Mouse (Mus musculus) MEL (cell line): Measurements from ENCODE around the gene Pawr. TPM values are rescaled to one million over a fixed set of nuclear protein-coding genes. Genes with fewer than 3 reads are reported as not detected.

ENCODE experiments used
- DNase-seq: peaks from one replicate; pipeline ENCODE4 v3.0.0; 2011; ENCODE audit warnings: low read depth, low spot score
- H3K27ac ChIP-seq: 2 replicates; pipeline ENCODE4 v1.5.1; 2012; ENCODE audit warnings: low read depth, mild to moderate bottlenecking, control low read depth, low read length, moderate library complexity; ENCODE audit not compliant: control insufficient read depth
- H3K27me3 ChIP-seq, 2 experiments: fragments of 150-350 bp in 1 of 2; sonication (generic) in 1 of 2; 2 replicates each; pipeline ENCODE4 v1.6.1; 2012; ENCODE audit warnings: low read length in 2 of 2, mild to moderate bottlenecking in 2 of 2, improper control_type of control experiment in 1 of 2, moderate library complexity in 1 of 2; ENCODE audit not compliant: insufficient read depth in 2 of 2, control insufficient read depth in 1 of 2
- H3K36me3 ChIP-seq, 2 experiments: 2 replicates each; pipeline ENCODE4 v1.6.1; 2012 to 2014; ENCODE audit warnings: low read length in 2 of 2, improper control_type of control experiment in 1 of 2, inconsistent platforms in 1 of 2, mild to moderate bottlenecking in 1 of 2; ENCODE audit not compliant: insufficient read depth in 2 of 2, control insufficient read depth in 1 of 2
- H3K4me1 ChIP-seq, 2 experiments: fragments of 150-350 bp in 1 of 2; sonication (generic) in 1 of 2; 2 replicates each; pipeline ENCODE4 v1.6.1; 2012; ENCODE audit warnings: low read length in 2 of 2, improper control_type of control experiment in 1 of 2, mild to moderate bottlenecking in 1 of 2; ENCODE audit not compliant: insufficient read depth in 2 of 2, control insufficient read depth in 1 of 2
- H3K4me3 ChIP-seq, 2 experiments: fragments of 150-350 bp in 1 of 2; sonication (generic) in 1 of 2; 2 replicates each; pipeline ENCODE4 v1.5.1; 2012; ENCODE audit warnings: low read depth in 2 of 2, low read length in 2 of 2, mild to moderate bottlenecking in 2 of 2, moderate library complexity in 2 of 2, control low read depth in 1 of 2, improper control_type of control experiment in 1 of 2; ENCODE audit not compliant: control insufficient read depth in 1 of 2, insufficient read depth in 1 of 2
- H3K79me2 ChIP-seq: 2 replicates; pipeline ENCODE4 v1.6.1; 2012; ENCODE audit warnings: mild to moderate bottlenecking, low read length, moderate library complexity; ENCODE audit not compliant: control insufficient read depth, poor library complexity, insufficient read depth
- H3K9ac ChIP-seq: 2 replicates; pipeline ENCODE4 v1.6.1; 2012; ENCODE audit warnings: low read depth, mild to moderate bottlenecking, control low read depth, low read length, moderate library complexity; ENCODE audit not compliant: control insufficient read depth, poor library complexity, severe bottlenecking
- H3K9me3 ChIP-seq: fragments of 150-350 bp; sonication (generic); replicated peaks from 2 replicates; pipeline ENCODE4 v1.6.1; 2012; ENCODE audit warnings: mild to moderate bottlenecking, low read length, improper control_type of control experiment, moderate library complexity; ENCODE audit not compliant: insufficient read depth
- BHLHE40 ChIP-seq: IDR thresholded peaks from 2 replicates; pipeline ENCODE4 v1.6.1; 2012; ENCODE audit warnings: low read depth, mild to moderate bottlenecking, inconsistent platforms, low read length, improper control_type of control experiment, borderline replicate concordance
- CHD1 ChIP-seq: IDR thresholded peaks from 2 replicates; pipeline ENCODE4 v1.6.1; 2012; ENCODE audit warnings: low read depth, mild to moderate bottlenecking, inconsistent platforms, low read length, improper control_type of control experiment
- CTCF ChIP-seq, 3 experiments: IDR thresholded peaks in 2 of 3; conservative IDR thresholded peaks in 1 of 3; 2 replicates each; pipeline ENCODE4 v1.5.1; 2011 to 2012; ENCODE audit warnings: low read length in 3 of 3, low read depth in 2 of 3, mild to moderate bottlenecking in 2 of 3, improper control_type of control experiment in 1 of 3, inconsistent platforms in 1 of 3, mixed read lengths in 1 of 3, moderate library complexity in 1 of 3; ENCODE audit not compliant: control insufficient read depth in 1 of 3, insufficient read depth in 1 of 3, poor library complexity in 1 of 3, severe bottlenecking in 1 of 3
- EP300 ChIP-seq, 2 experiments: IDR thresholded peaks; 2 replicates each; pipeline ENCODE4 v1.6.1; 2011; ENCODE audit warnings: improper control_type of control experiment in 2 of 2, low read length in 2 of 2, low read depth in 1 of 2, mild to moderate bottlenecking in 1 of 2
- ETS1 ChIP-seq: IDR thresholded peaks from 2 replicates; pipeline ENCODE4 v1.6.1; 2012; ENCODE audit warnings: low read depth, mild to moderate bottlenecking, inconsistent platforms, low read length, improper control_type of control experiment, moderate library complexity
- HCFC1 ChIP-seq: IDR thresholded peaks from 2 replicates; pipeline ENCODE4 v1.6.1; 2012; ENCODE audit warnings: low read depth, mild to moderate bottlenecking, inconsistent platforms, low read length, improper control_type of control experiment, moderate library complexity
- MYB ChIP-seq: IDR thresholded peaks from 2 replicates; pipeline ENCODE4 v1.6.1; 2011; ENCODE audit warnings: mild to moderate bottlenecking, low read depth, low read length, improper control_type of control experiment
- MYC ChIP-seq: IDR thresholded peaks from 2 replicates; pipeline ENCODE4 v1.6.1; 2011; ENCODE audit warnings: low read depth, mild to moderate bottlenecking, low read length, improper control_type of control experiment, moderate library complexity
- NELFE ChIP-seq: IDR thresholded peaks from 2 replicates; pipeline ENCODE4 v1.6.1; 2011; ENCODE audit warnings: low read depth, low read length, improper control_type of control experiment
- NRF1 ChIP-seq: IDR thresholded peaks from 2 replicates; pipeline ENCODE4 v1.6.1; 2014; ENCODE audit warnings: low read depth, mild to moderate bottlenecking, inconsistent platforms, low read length, improper control_type of control experiment, moderate library complexity; ENCODE audit not compliant: poor library complexity, insufficient read depth, severe bottlenecking
- POLR2AphosphoS2 ChIP-seq: IDR thresholded peaks from 2 replicates; pipeline ENCODE4 v1.6.1; 2011; ENCODE audit warnings: low read length, improper control_type of control experiment
- RAD21 ChIP-seq: IDR thresholded peaks from 2 replicates; pipeline ENCODE4 v1.6.1; 2011; ENCODE audit warnings: mild to moderate bottlenecking, low read depth, low read length, improper control_type of control experiment
- RCOR1 ChIP-seq: IDR thresholded peaks from 2 replicates; pipeline ENCODE4 v1.6.1; 2012; ENCODE audit warnings: low read depth, mild to moderate bottlenecking, inconsistent platforms, low read length, improper control_type of control experiment
- SMC3 ChIP-seq: IDR thresholded peaks from 2 replicates; pipeline ENCODE4 v1.6.1; 2011; ENCODE audit warnings: low read depth, low read length, improper control_type of control experiment
- TAL1 ChIP-seq: IDR thresholded peaks from 2 replicates; pipeline ENCODE4 v1.6.1; 2012; ENCODE audit warnings: mild to moderate bottlenecking, inconsistent platforms, low read length, moderate library complexity, mixed read lengths
- TCF12 ChIP-seq: IDR thresholded peaks from 2 replicates; pipeline ENCODE4 v1.6.1; 2014; ENCODE audit warnings: low read depth, mild to moderate bottlenecking, inconsistent platforms, low read length, improper control_type of control experiment, moderate library complexity
- UBTF ChIP-seq: IDR thresholded peaks from 2 replicates; pipeline ENCODE4 v1.6.1; 2012; ENCODE audit warnings: low read depth, mild to moderate bottlenecking, inconsistent platforms, low read length, improper control_type of control experiment, moderate library complexity, borderline replicate concordance; ENCODE audit not compliant: insufficient read depth
- USF1 ChIP-seq: IDR thresholded peaks from 2 replicates; pipeline ENCODE4 v1.6.1; 2014; ENCODE audit warnings: low read depth, mild to moderate bottlenecking, inconsistent platforms, low read length, improper control_type of control experiment, moderate library complexity
- ZC3H11A ChIP-seq: IDR thresholded peaks from 2 replicates; pipeline ENCODE4 v1.6.1; 2012; ENCODE audit warnings: low read depth, mild to moderate bottlenecking, inconsistent platforms, low read length, improper control_type of control experiment
- polyA plus RNA-seq, 2 experiments: library from polyadenylated mRNA; stranded (reverse) in 1 of 2; unstranded in 1 of 2; fragments of >175 nt in 1 of 2; fragments of >200 nt in 1 of 2; gene quantifications; 2 replicates each; pipeline versions ENCODE4 v1.2.1 to v1.2.4; 2012; ENCODE audit warnings: low replicate concordance in 2 of 2, low read depth in 1 of 2; ENCODE audit not compliant: insufficient read length in 2 of 2, insufficient read depth in 1 of 2, missing spikeins in 1 of 2
- total RNA-seq: library from RNA; depleted of rRNA; stranded (reverse); fragments of 300-350 nt; gene quantifications from 2 replicates; pipeline ENCODE4 v1.2.3, GENCODE M21; 2012

Pawr gene
- total and polyA plus RNA-seq, 3 experiments = 20.7 to 29.6 TPM; not detected in 1

DNA sequence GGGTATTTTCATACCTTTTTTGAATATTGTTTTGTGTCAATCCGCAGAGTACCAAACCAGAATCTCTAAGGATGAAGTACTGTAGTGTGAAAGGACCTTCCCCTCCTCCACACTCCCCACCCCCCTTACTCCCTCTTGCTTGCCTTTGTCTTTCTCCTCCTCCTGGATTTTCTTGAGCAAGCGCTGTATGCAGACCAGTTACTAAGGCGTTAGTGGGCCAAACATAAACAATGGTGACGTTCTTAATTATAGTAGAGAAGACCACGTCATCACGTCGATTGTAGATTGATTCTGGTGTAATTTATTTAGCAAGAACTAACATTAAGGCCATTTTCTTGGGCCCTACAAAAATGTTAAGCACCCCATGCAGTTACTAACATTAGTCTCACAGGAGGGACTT, 40.3 kb downstream of the Pawr start:
- H3K79me2 ChIP-seq = peaks cover 22% of the 10 kb centered on the region
- no peak overlapping the region for H3K9ac ChIP-seq
- no peak for DNase-seq
- TF ChIP-seq ZC3H11A (no peak), RAD21 (no peak)
- H3K27me3 ChIP-seq = no peaks in the 10 kb centered on the region
- no peak overlapping the region for H3K4me3 ChIP-seq
- H3K36me3 ChIP-seq = peaks cover 3 to 28% of the 10 kb centered on the region in 2 experiments; a peak in 3 of 4 replicates
- H3K4me1 ChIP-seq = no peaks in the 10 kb centered on the region; a peak in 1 of 4 replicates
- H3K9me3 ChIP-seq = no peaks in the 10 kb centered on the region
- H3K27ac ChIP-seq = no peak overlapping the region

DNA sequence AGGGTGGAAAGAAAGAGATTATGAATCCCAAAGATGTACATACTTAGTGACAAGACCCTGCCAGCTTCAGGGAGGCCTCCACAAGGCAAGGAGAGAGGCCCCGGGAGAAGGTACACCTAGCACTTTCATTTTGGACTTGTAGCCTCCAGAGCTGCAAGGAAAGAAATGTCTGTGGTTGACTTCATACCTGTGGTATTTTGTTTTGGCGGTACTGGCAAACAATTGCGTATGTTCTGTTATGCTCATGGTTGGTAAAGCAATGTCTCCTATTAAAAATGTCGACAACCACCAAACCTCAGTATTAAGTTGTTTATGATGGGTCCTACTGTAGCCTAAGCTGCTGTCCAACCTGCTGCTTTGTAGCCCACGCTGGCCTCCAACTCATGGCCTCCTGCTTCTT, 40.9 kb downstream of the Pawr start:
- TF ChIP-seq TAL1 (no peak), CHD1 (no peak), ETS1 (no peak)
- H3K36me3 ChIP-seq = peaks cover 3 to 25% of the 10 kb centered on the region in 2 experiments; a peak in 3 of 4 replicates
- peaks cover 23% of the 10 kb centered on the region for H3K79me2 ChIP-seq

DNA sequence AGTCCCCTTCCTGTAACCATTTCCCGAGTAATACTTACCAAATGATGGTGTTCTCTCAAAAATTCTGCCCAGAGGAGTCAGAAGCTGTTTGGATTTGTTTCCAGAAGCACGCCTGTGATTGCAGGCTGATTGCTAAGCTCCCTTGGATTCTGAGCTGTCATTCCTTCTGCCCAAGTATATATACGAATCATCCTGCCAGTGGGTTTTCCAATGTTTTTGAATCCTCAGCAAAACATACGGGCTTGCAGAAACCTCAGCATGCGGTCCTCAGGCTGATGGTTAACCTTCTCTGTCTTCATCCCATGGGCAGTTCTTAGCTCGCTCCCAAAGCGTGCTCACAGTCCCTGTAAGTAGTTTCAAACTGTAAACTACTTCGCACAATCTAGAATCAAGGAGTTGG, 43.9 kb downstream of the Pawr start:
- H3K9me3 ChIP-seq = no peaks in the 10 kb centered on the region; the same call in 1 of the 2 replicates
- no peak overlapping the region for H3K9ac ChIP-seq
- H3K4me3 ChIP-seq = no peak overlapping the region
- H3K27me3 ChIP-seq = no peaks in the 10 kb centered on the region
- H3K4me1 ChIP-seq = no peaks in the 10 kb centered on the region
- TF ChIP-seq CHD1 = no peak
- TF ChIP-seq, all 39 proteins: peak for 0
- H3K79me2 ChIP-seq = peaks cover 27% of the 10 kb centered on the region
- no peak for DNase-seq
- peaks cover 0 to 16% of the 10 kb centered on the region in 2 experiments; a peak in 3 of 4 replicates for H3K36me3 ChIP-seq
- no peak overlapping the region for H3K27ac ChIP-seq

More for the DNA sequence above, 40.9 kb downstream of the Pawr start:
- DNase-seq = no peak
- H3K9ac ChIP-seq = no peak overlapping the region
- no peaks in the 10 kb centered on the region for H3K9me3 ChIP-seq
- H3K27ac ChIP-seq = no peak overlapping the region
- no peaks in the 10 kb centered on the region for H3K27me3 ChIP-seq
- H3K4me1 ChIP-seq = no peaks in the 10 kb centered on the region
- H3K4me3 ChIP-seq = no peak overlapping the region

DNA sequence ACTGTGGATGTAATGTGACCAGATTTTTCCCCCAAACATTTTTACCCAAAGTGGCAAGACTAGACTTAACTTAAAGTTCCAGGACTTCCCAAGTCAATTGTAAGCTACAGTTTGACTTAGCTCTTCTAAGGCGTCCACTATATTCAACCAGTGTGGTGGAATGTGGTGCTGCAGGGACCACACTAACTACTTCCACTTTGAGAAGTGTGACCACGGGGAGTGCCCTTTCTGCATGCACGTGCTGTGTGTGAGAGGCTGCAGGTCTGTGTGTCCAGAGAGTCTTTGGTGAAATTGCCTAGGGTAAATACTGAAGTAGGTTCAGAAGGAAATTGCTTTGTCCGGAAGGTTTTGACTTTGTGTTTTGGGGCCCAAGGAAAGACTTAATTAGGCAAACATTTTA, 44.4 kb downstream of the Pawr start:
- Histone ChIP-seq H3K36me3 (peaks cover 0 to 13% of the 10 kb centered on the region in 2 experiments; a peak in 3 of 4 replicates), H3K4me1 (no peaks in the 10 kb centered on the region), H3K27me3 (no peaks in the 10 kb centered on the region), H3K9ac (no peak overlapping the region), H3K79me2 (peaks cover 27% of the 10 kb centered on the region), H3K27ac (no peak overlapping the region), H3K4me3 (no peak overlapping the region), H3K9me3 (no peaks in the 10 kb centered on the region; the same call in 1 of the 2 replicates)
- TF ChIP-seq NELFE (no peak), SMC3 (no peak), POLR2AphosphoS2 (no peak), TCF12 (no peak), EP300 (IDR thresholded peaks at IDR 0.05; ENCODE audit: low read depth in 1 of 2, low read length in 2 of 2) (no peak), UBTF (no peak), TAL1 (no peak), RCOR1 (no peak), CTCF (IDR thresholded peaks at IDR 0.05 in 2 of 3, conservative IDR thresholded peaks at IDR 0.05 in 1 of 3; ENCODE audit: control insufficient read depth in 1 of 3, insufficient read depth in 1 of 3, low read depth in 2 of 3, low read length in 3 of 3, poor library complexity in 1 of 3, severe bottlenecking in 1 of 3) (no peak), USF1 (no peak), BHLHE40 (no peak), NRF1 (no peak), MYB (no peak), RAD21 (no peak), HCFC1 (no peak), ZC3H11A (no peak), MYC (no peak), ETS1 (no peak)
- no peak for DNase-seq
